Mouse (Mus musculus) C2C12 (cell line): Measurements from ENCODE around the gene Mmp11. TPM values are rescaled to one million over a fixed set of nuclear protein-coding genes. Genes with fewer than 3 reads are reported as not detected.

ENCODE experiments used
- H3K27me3 ChIP-seq: one replicate; pipeline ENCODE4 v1.6.1; 2011; ENCODE audit not compliant: control insufficient read depth, insufficient read depth, insufficient read length
- H3K36me3 ChIP-seq: one replicate; pipeline ENCODE4 v1.6.1; 2011; ENCODE audit not compliant: control insufficient read depth, insufficient read depth
- H3K4me3 ChIP-seq: one replicate; pipeline ENCODE4 v1.5.1; 2011; ENCODE audit warnings: mild to moderate bottlenecking, control low read depth; ENCODE audit not compliant: poor library complexity, insufficient read depth, severe bottlenecking
- H3K79me2 ChIP-seq: one replicate; pipeline ENCODE4 v1.6.1; 2011; ENCODE audit not compliant: control insufficient read depth, insufficient read depth
- H3K79me3 ChIP-seq: one replicate; pipeline ENCODE4 v1.6.1; 2011; ENCODE audit warnings: low read depth, control low read depth
- H3ac ChIP-seq: one replicate; pipeline ENCODE3; 2011; ENCODE audit warnings: low read depth; ENCODE audit not compliant: control insufficient read depth, insufficient read length
- CEBPB ChIP-seq: IDR thresholded peaks from one replicate; pipeline ENCODE4 v1.6.1; 2011; ENCODE audit warnings: low read depth, mild to moderate bottlenecking, control low read depth, moderate library complexity
- CTCF ChIP-seq: IDR thresholded peaks from one replicate; pipeline ENCODE4 v1.5.1; 2011; ENCODE audit not compliant: control insufficient read depth, insufficient read depth, insufficient read length
- FOSL1 ChIP-seq: IDR thresholded peaks from one replicate; pipeline ENCODE4 v1.8.0; 2011; ENCODE audit warnings: mild to moderate bottlenecking, low read length; ENCODE audit not compliant: poor library complexity, insufficient read depth, severe bottlenecking
- MAX ChIP-seq: IDR thresholded peaks from one replicate; pipeline ENCODE4 v1.6.1; 2011; ENCODE audit warnings: mild to moderate bottlenecking, control low read depth
- MYOD1 ChIP-seq: IDR thresholded peaks from one replicate; pipeline ENCODE4 v1.6.1; 2011; ENCODE audit warnings: low read depth; ENCODE audit not compliant: control insufficient read depth, insufficient read length
- MYOG ChIP-seq: IDR thresholded peaks from one replicate; pipeline ENCODE4 v1.6.1; 2011; ENCODE audit not compliant: control insufficient read depth, insufficient read length; ENCODE audit errors: extremely low read depth
- USF1 ChIP-seq: IDR thresholded peaks from one replicate; pipeline ENCODE4 v1.6.1; 2011; ENCODE audit warnings: low read depth, mild to moderate bottlenecking, control low read depth, moderate library complexity
- polyA plus RNA-seq: library from polyadenylated mRNA; unstranded; fragments of >200 nt; fragmentation: generic; extraction: Trizol; gene quantifications from one replicate; pipeline ENCODE4 v1.2.1, GENCODE M21; 2012; ENCODE audit warnings: missing spikeins

Gene Mmp11
- polyA plus RNA-seq, 1 experiment, result 53.2 TPM

- H3K79me3 ChIP-seq, result peaks cover 1% of the 10 kb centered on the region
- H3K4me3 ChIP-seq, result no peak overlapping the region
- H3K79me2 ChIP-seq, result peaks cover 16% of the 10 kb centered on the region
- TF ChIP-seq FOSL1 (no peak), MYOG (no peak), CEBPB (no peak), MYOD1 (no peak), CTCF (no peak), USF1 (no peak), MAX (no peak)
- H3K27me3 ChIP-seq, result no peaks in the 10 kb centered on the region
- H3K36me3 ChIP-seq, result peaks cover 92% of the 10 kb centered on the region
- H3ac ChIP-seq, result no peak overlapping the region
Measured at GRCm38 (mm10) chr10:75906882-75907281, 29.4 kb downstream of the Mmp11 start.

GRCm38 (mm10) chr10:75904391-75904790, 31.9 kb downstream of the Mmp11 start:
- no peak overlapping the region for H3K4me3 ChIP-seq
- H3K79me3 ChIP-seq, result peaks cover 1% of the 10 kb centered on the region
- H3ac ChIP-seq, result no peak overlapping the region
- H3K27me3 ChIP-seq, result no peaks in the 10 kb centered on the region
- H3K79me2 ChIP-seq, result peaks cover 26% of the 10 kb centered on the region
- TF ChIP-seq MAX (no peak), CEBPB (no peak), MYOD1 (no peak), CTCF (no peak), USF1 (no peak), FOSL1 (no peak), MYOG (no peak)
- H3K36me3 ChIP-seq, result peaks cover 89% of the 10 kb centered on the region

- peaks cover 2% of the 10 kb centered on the region for H3K79me3 ChIP-seq
- H3ac ChIP-seq, result no peak overlapping the region
- H3K27me3 ChIP-seq, result no peaks in the 10 kb centered on the region
- peaks cover 48% of the 10 kb centered on the region for H3K79me2 ChIP-seq
- H3K36me3 ChIP-seq, result peaks cover 82% of the 10 kb centered on the region
- H3K4me3 ChIP-seq, result no peak overlapping the region
- TF ChIP-seq FOSL1 (peak; percentile 23), USF1 (no peak), MYOD1 (peak; percentile 2)
Measured at GRCm38 (mm10) chr10:75898846-75899245, 37.5 kb downstream of the Mmp11 start.

GRCm38 (mm10) chr10:75898039-75898564, 38.2 kb downstream of the Mmp11 start:
- H3ac ChIP-seq, result no peak overlapping the region
- TF ChIP-seq USF1 (no peak), CTCF (no peak), FOSL1 (no peak), CEBPB (no peak), MAX (no peak), MYOD1 (no peak), MYOG (no peak)
- H3K27me3 ChIP-seq, result no peaks in the 10 kb centered on the region
- peaks cover 48% of the 10 kb centered on the region for H3K79me2 ChIP-seq
- peaks cover 2% of the 10 kb centered on the region for H3K79me3 ChIP-seq
- no peak overlapping the region for H3K4me3 ChIP-seq
- H3K36me3 ChIP-seq, result peaks cover 79% of the 10 kb centered on the region

GRCm38 (mm10) chr10:75897373-75897772, 38.9 kb downstream of the Mmp11 start:
- Histone ChIP-seq H3K4me3 (no peak overlapping the region), H3K36me3 (peaks cover 79% of the 10 kb centered on the region), H3ac (peak overlapping the region; percentile 15), H3K79me3 (peaks cover 2% of the 10 kb centered on the region), H3K79me2 (peaks cover 44% of the 10 kb centered on the region), H3K27me3 (no peaks in the 10 kb centered on the region)
- TF ChIP-seq MYOD1, result no peak
- peak; percentile 56 for TF ChIP-seq CTCF
- TF ChIP-seq CEBPB, result no peak

- peaks cover 72% of the 10 kb centered on the region for H3K36me3 ChIP-seq
- TF ChIP-seq FOSL1 (no peak), MYOG (no peak), CTCF (no peak), MAX (no peak), CEBPB (no peak), MYOD1 (no peak), USF1 (no peak)
Measured at GRCm38 (mm10) chr10:75896208-75896607, 40.1 kb downstream of the Mmp11 start.

More at GRCm38 (mm10) chr10:75896208-75896607, 40.1 kb downstream of the Mmp11 start:
- no peak overlapping the region for H3K4me3 ChIP-seq
- H3K79me2 ChIP-seq, result peaks cover 33% of the 10 kb centered on the region
- H3ac ChIP-seq, result no peak overlapping the region
- peaks cover 2% of the 10 kb centered on the region for H3K79me3 ChIP-seq
- H3K27me3 ChIP-seq, result no peaks in the 10 kb centered on the region
